Mouse (Mus musculus): ENCODE results near the gene Ap2a1. TPM values are rescaled to one million over a fixed set of nuclear protein-coding genes. Genes with fewer than 3 reads are reported as not detected.
A peak's percentile ranks its signal among the peaks of the same experiment; 100 is the strongest.

Gene Ap2a1
- polyA plus RNA-seq, 1 experiment: 69.9 TPM

GRCm38 (mm10) chr7:44970231-44970691 lies 41.0 kb upstream of the Ap2a1 start:
- TF ChIP-seq POLR2A (IDR thresholded peaks at IDR 0.05; ENCODE audit: low read depth, low read length) (no peak), CTCF (IDR thresholded peaks at IDR 0.05; ENCODE audit: extremely low read depth, insufficient read depth, insufficient read length, insufficient replicate concordance) (no peak)
- Histone ChIP-seq H3K4me1 (ENCODE audit: control insufficient read depth, insufficient read depth, insufficient read length) (peaks cover 10% of the 10 kb centered on the region; the same call in 1 of the 2 replicates), H3K36me3 (ENCODE audit: control insufficient read depth, insufficient read depth, low read length) (no peaks in the 10 kb centered on the region), H3K27me3 (ENCODE audit: control insufficient read depth, insufficient read depth, low read length) (no peaks in the 10 kb centered on the region), H3K4me3 (ENCODE audit: extremely low read depth, insufficient read depth, insufficient read length) (peak overlapping the region; percentile 37), H3K27ac (ENCODE audit: insufficient read depth, low read length) (no peak overlapping the region)
- 1% methylated on average over 36 of the region's 36 CpGs for WGBS
- peak; percentile 50 to 61 for DNase-seq (ENCODE audit: low read depth in 1 of 2, low spot score in 2 of 2)

GRCm38 (mm10) chr7:44966638-44967037 lies 37.3 kb upstream of the Ap2a1 start:
- WGBS: 83% methylated on average over 15 of the region's 15 CpGs
- H3K27ac ChIP-seq (ENCODE audit: insufficient read depth, low read length): no peak overlapping the region
- H3K36me3 ChIP-seq (ENCODE audit: control insufficient read depth, insufficient read depth, low read length): no peaks in the 10 kb centered on the region
- no peaks in the 10 kb centered on the region for H3K27me3 ChIP-seq (ENCODE audit: control insufficient read depth, insufficient read depth, low read length)
- no peak for DNase-seq (ENCODE audit: low read depth in 1 of 2, low spot score in 2 of 2)
- peaks cover 10% of the 10 kb centered on the region; the same call in 1 of the 2 replicates for H3K4me1 ChIP-seq (ENCODE audit: control insufficient read depth, insufficient read depth, insufficient read length)
- TF ChIP-seq POLR2A (IDR thresholded peaks at IDR 0.05; ENCODE audit: low read depth, low read length) (no peak), CTCF (IDR thresholded peaks at IDR 0.05; ENCODE audit: extremely low read depth, insufficient read depth, insufficient read length, insufficient replicate concordance) (no peak)
- no peak overlapping the region for H3K4me3 ChIP-seq (ENCODE audit: extremely low read depth, insufficient read depth, insufficient read length)

- TF ChIP-seq POLR2A (IDR thresholded peaks at IDR 0.05; ENCODE audit: low read depth, low read length): no peak
- TF ChIP-seq CTCF (IDR thresholded peaks at IDR 0.05; ENCODE audit: extremely low read depth, insufficient read depth, insufficient read length, insufficient replicate concordance): no peak
- DNase-seq (ENCODE audit: low read depth in 1 of 2, low spot score in 2 of 2): no peak
- Histone ChIP-seq H3K4me1 (ENCODE audit: control insufficient read depth, insufficient read depth, insufficient read length) (peaks cover 7% of the 10 kb centered on the region; the same call in 1 of the 2 replicates), H3K27ac (ENCODE audit: insufficient read depth, low read length) (no peak overlapping the region), H3K36me3 (ENCODE audit: control insufficient read depth, insufficient read depth, low read length) (no peaks in the 10 kb centered on the region), H3K27me3 (ENCODE audit: control insufficient read depth, insufficient read depth, low read length) (no peaks in the 10 kb centered on the region), H3K4me3 (ENCODE audit: extremely low read depth, insufficient read depth, insufficient read length) (no peak overlapping the region)
- WGBS: 49% methylated on average over 7 of the region's 7 CpGs
Measured at GRCm38 (mm10) chr7:44965975-44966374, 36.7 kb upstream of the Ap2a1 start.

- no peaks in the 10 kb centered on the region for H3K36me3 ChIP-seq (ENCODE audit: control insufficient read depth, insufficient read depth, low read length)
- H3K27ac ChIP-seq (ENCODE audit: insufficient read depth, low read length): no peak overlapping the region
- DNase-seq (ENCODE audit: low read depth in 1 of 2, low spot score in 2 of 2): no peak
- H3K4me1 ChIP-seq (ENCODE audit: control insufficient read depth, insufficient read depth, insufficient read length): peaks cover 5% of the 10 kb centered on the region; the same call in 1 of the 2 replicates
- WGBS: 94% methylated on average over 13 of the region's 13 CpGs
- no peak overlapping the region for H3K4me3 ChIP-seq (ENCODE audit: extremely low read depth, insufficient read depth, insufficient read length)
- no peaks in the 10 kb centered on the region for H3K27me3 ChIP-seq (ENCODE audit: control insufficient read depth, insufficient read depth, low read length)
- TF ChIP-seq CTCF (IDR thresholded peaks at IDR 0.05; ENCODE audit: extremely low read depth, insufficient read depth, insufficient read length, insufficient replicate concordance): no peak
- TF ChIP-seq POLR2A (IDR thresholded peaks at IDR 0.05; ENCODE audit: low read depth, low read length): no peak
Measured at GRCm38 (mm10) chr7:44964990-44965389, 35.7 kb upstream of the Ap2a1 start.

- no peak for DNase-seq (ENCODE audit: low read depth in 1 of 2, low spot score in 2 of 2)
- Histone ChIP-seq H3K4me3 (ENCODE audit: extremely low read depth, insufficient read depth, insufficient read length) (no peak overlapping the region), H3K36me3 (ENCODE audit: control insufficient read depth, insufficient read depth, low read length) (no peaks in the 10 kb centered on the region), H3K27ac (ENCODE audit: insufficient read depth, low read length) (no peak overlapping the region), H3K4me1 (ENCODE audit: control insufficient read depth, insufficient read depth, insufficient read length) (peaks cover 8% of the 10 kb centered on the region; the same call in 1 of the 2 replicates), H3K27me3 (ENCODE audit: control insufficient read depth, insufficient read depth, low read length) (no peaks in the 10 kb centered on the region)
- TF ChIP-seq POLR2A (IDR thresholded peaks at IDR 0.05; ENCODE audit: low read depth, low read length): no peak
- 63% methylated on average over 5 of the region's 5 CpGs for WGBS
Measured at GRCm38 (mm10) chr7:44962831-44963230, 33.5 kb upstream of the Ap2a1 start.

GRCm38 (mm10) chr7:44962337-44962736 lies 33.0 kb upstream of the Ap2a1 start:
- 77% methylated on average over 8 of the region's 8 CpGs for WGBS
- Histone ChIP-seq H3K4me1 (ENCODE audit: control insufficient read depth, insufficient read depth, insufficient read length) (peaks cover 8% of the 10 kb centered on the region; the same call in 1 of the 2 replicates), H3K27me3 (ENCODE audit: control insufficient read depth, insufficient read depth, low read length) (no peaks in the 10 kb centered on the region), H3K4me3 (ENCODE audit: extremely low read depth, insufficient read depth, insufficient read length) (no peak overlapping the region), H3K27ac (ENCODE audit: insufficient read depth, low read length) (no peak overlapping the region), H3K36me3 (ENCODE audit: control insufficient read depth, insufficient read depth, low read length) (no peaks in the 10 kb centered on the region)
- TF ChIP-seq CTCF (IDR thresholded peaks at IDR 0.05; ENCODE audit: extremely low read depth, insufficient read depth, insufficient read length, insufficient replicate concordance) (no peak), POLR2A (IDR thresholded peaks at IDR 0.05; ENCODE audit: low read depth, low read length) (no peak)
- DNase-seq (ENCODE audit: low read depth in 1 of 2, low spot score in 2 of 2): no peak

GRCm38 (mm10) chr7:44960512-44960910 lies 31.2 kb upstream of the Ap2a1 start:
- no peaks in the 10 kb centered on the region for H3K27me3 ChIP-seq (ENCODE audit: control insufficient read depth, insufficient read depth, low read length)
- 87% methylated on average over 13 of the region's 13 CpGs for WGBS
- H3K4me3 ChIP-seq (ENCODE audit: extremely low read depth, insufficient read depth, insufficient read length): no peak overlapping the region
- peaks cover 8% of the 10 kb centered on the region; the same call in 1 of the 2 replicates for H3K4me1 ChIP-seq (ENCODE audit: control insufficient read depth, insufficient read depth, insufficient read length)
- no peaks in the 10 kb centered on the region for H3K36me3 ChIP-seq (ENCODE audit: control insufficient read depth, insufficient read depth, low read length)
- TF ChIP-seq POLR2A (IDR thresholded peaks at IDR 0.05; ENCODE audit: low read depth, low read length) (no peak), CTCF (IDR thresholded peaks at IDR 0.05; ENCODE audit: extremely low read depth, insufficient read depth, insufficient read length, insufficient replicate concordance) (no peak)
- no peak for DNase-seq (ENCODE audit: low read depth in 1 of 2, low spot score in 2 of 2)
- H3K27ac ChIP-seq (ENCODE audit: insufficient read depth, low read length): no peak overlapping the region
